Mouse (Mus musculus): ENCODE measurements around the gene Lgals7. TPM values are rescaled to one million over a fixed set of nuclear protein-coding genes. Genes with fewer than 3 reads are reported as not detected.

Gene Lgals7
- total RNA-seq (2021) = under 1 TPM; 0.72 to 0.86 TPM
- long read RNA-seq, experiment 1 = 0 reads
- long read RNA-seq, experiment 2 = 0 reads

- DNase-seq = no peak
These were observed at the start of gene Lgals7 for GRCm38 (mm10) chr7:28863540-28863939. Lgals7 (plus strand) TSS chr7:28863853.

- no peak for DNase-seq
These were observed 49.2 kb upstream of the Lgals7 start for GRCm38 (mm10) chr7:28814306-28815034.

- no peak for DNase-seq
These were observed 48.4 kb upstream of the Lgals7 start for GRCm38 (mm10) chr7:28815230-28815629.

- DNase-seq = no peak
These were observed 47.5 kb upstream of the Lgals7 start for GRCm38 (mm10) chr7:28816201-28816600.

GRCm38 (mm10) chr7:28816920-28817319 lies 46.7 kb upstream of the Lgals7 start:
- no peak for DNase-seq

- DNase-seq = no peak
These were observed 46.1 kb upstream of the Lgals7 start for GRCm38 (mm10) chr7:28817524-28817923.

GRCm38 (mm10) chr7:28817957-28818356 lies 45.7 kb upstream of the Lgals7 start:
- no peak for DNase-seq

GRCm38 (mm10) chr7:28818436-28818835 lies 45.2 kb upstream of the Lgals7 start:
- DNase-seq = no peak

- no peak for DNase-seq
These were observed 44.7 kb upstream of the Lgals7 start for GRCm38 (mm10) chr7:28818861-28819452.

- DNase-seq = no peak
These were observed 44.1 kb upstream of the Lgals7 start for GRCm38 (mm10) chr7:28819571-28819970.

- DNase-seq = peak; percentile 49 to 74
These were observed 43.0 kb upstream of the Lgals7 start for GRCm38 (mm10) chr7:28820358-28821260.

GRCm38 (mm10) chr7:28821261-28821831 lies 42.3 kb upstream of the Lgals7 start:
- DNase-seq = peak; percentile 77 to 85

- no peak for DNase-seq
These were observed 41.1 kb upstream of the Lgals7 start for GRCm38 (mm10) chr7:28822556-28822955.

GRCm38 (mm10) chr7:28822993-28823903 lies 40.4 kb upstream of the Lgals7 start:
- DNase-seq = peak in 1 of 2 experiments; percentile 14

GRCm38 (mm10) chr7:28823932-28824331 lies 39.7 kb upstream of the Lgals7 start:
- peak in 1 of 2 experiments; percentile 3 for DNase-seq

GRCm38 (mm10) chr7:28824941-28825685 lies 38.5 kb upstream of the Lgals7 start, which contains the start of gene Ech1:
Ech1 (plus strand) TSS chr7:28825217.
- peak; percentile 94 for DNase-seq

GRCm38 (mm10) chr7:28825686-28826401 lies 37.8 kb upstream of the Lgals7 start:
- peak; percentile 38 to 44 for DNase-seq

- DNase-seq = peak in 1 of 2 experiments; percentile 53
These were observed 37.3 kb upstream of the Lgals7 start for GRCm38 (mm10) chr7:28826402-28826772.

- DNase-seq = peak; percentile 39 to 76
These were observed 36.3 kb upstream of the Lgals7 start for GRCm38 (mm10) chr7:28827338-28827737.

- DNase-seq = peak; percentile 83 to 85
These were observed 33.8 kb upstream of the Lgals7 start for GRCm38 (mm10) chr7:28829821-28830220.
